Mouse (Mus musculus) neural tube, embryonic 15.5 days (tissue): ENCODE data around the gene Trpv1. TPM values are rescaled to one million over a fixed set of nuclear protein-coding genes. Genes with fewer than 3 reads are reported as not detected.

Experiments used
- ATAC-seq: fragments of 200-750 bp; cut with Nextera tagmentation; 2 replicates; pipeline ENCODE4 v1.8.0; 2017; ENCODE audit warnings: mild to moderate bottlenecking, moderate TSS enrichment, moderate library complexity; ENCODE audit not compliant: low FRiP score
- H3K27ac ChIP-seq: fragments of 300-500 bp; sonication (generic); replicated peaks from 2 replicates; pipeline ENCODE4 v1.5.1; 2015; ENCODE audit warnings: mild to moderate bottlenecking, inconsistent platforms
- H3K27me3 ChIP-seq: fragments of 300-500 bp; sonication (generic); replicated peaks from 2 replicates; pipeline ENCODE4 v1.6.1; 2015; ENCODE audit warnings: inconsistent platforms
- H3K36me3 ChIP-seq: fragments of 300-500 bp; sonication (generic); 2 replicates; pipeline ENCODE4 v1.6.1; 2015; ENCODE audit warnings: inconsistent platforms
- H3K4me1 ChIP-seq: fragments of 300-500 bp; sonication (generic); 2 replicates; pipeline ENCODE4 v1.6.1; 2015; ENCODE audit warnings: inconsistent platforms
- H3K4me2 ChIP-seq: fragments of 300-500 bp; sonication (generic); 2 replicates; pipeline ENCODE4 v1.6.1; 2015; ENCODE audit warnings: inconsistent platforms, mild to moderate bottlenecking, moderate library complexity
- H3K4me3 ChIP-seq: fragments of 300-500 bp; sonication (generic); replicated peaks from 2 replicates; pipeline ENCODE4 v1.5.1; 2015; ENCODE audit warnings: mild to moderate bottlenecking, inconsistent platforms
- H3K9ac ChIP-seq: fragments of 300-500 bp; sonication (generic); replicated peaks from 2 replicates; pipeline ENCODE4 v1.6.1; 2015; ENCODE audit warnings: mild to moderate bottlenecking, inconsistent platforms
- H3K9me3 ChIP-seq: fragments of 300-500 bp; sonication (generic); replicated peaks from 2 replicates; pipeline ENCODE4 v1.6.1; 2016; ENCODE audit warnings: inconsistent platforms
- WGBS: fragments of 180-500 bp; shearing (Covaris S2); methylation state at CpG from one replicate; pipeline ENCODE4 v1.1.7; 2015; ENCODE audit warnings: mixed read lengths; 5-methylcytosine and 5-hydroxymethylcytosine counted together
- polyA plus RNA-seq: library from polyadenylated mRNA; unstranded; fragments of >200 nt; fragmentation: Nextera tagmentation; extraction: Ambion mirVana; gene quantifications from 2 replicates; pipeline ENCODE4 v1.2.1, GENCODE M21; 2015

Gene Trpv1
- polyA plus RNA-seq, 1 experiment from 2014 or later = 2.0 TPM

GRCm38 (mm10) chr11:73235990-73236701, 2.1 kb downstream of the Trpv1 start:
- WGBS = 49% methylated on average over 5 of the region's 5 CpGs
- H3K36me3 ChIP-seq = no peaks in the 10 kb centered on the region
- no peak overlapping the region for H3K9ac ChIP-seq
- no peak overlapping the region for H3K4me3 ChIP-seq
- no peak overlapping the region for H3K4me2 ChIP-seq
- H3K4me1 ChIP-seq = 0 out of 2 replicates have a peak, but pooled peaks cover 5% of the 10 kb centered on the region
- peak overlapping the region; percentile 28 for H3K27ac ChIP-seq
- no peak for ATAC-seq
- H3K9me3 ChIP-seq = no peaks in the 10 kb centered on the region
- no peaks in the 10 kb centered on the region for H3K27me3 ChIP-seq

GRCm38 (mm10) chr11:73236731-73237130, 2.6 kb downstream of the Trpv1 start:
- no peak overlapping the region for H3K27ac ChIP-seq
- no peak for ATAC-seq
- no peaks in the 10 kb centered on the region for H3K36me3 ChIP-seq
- 65% methylated on average over 3 of the region's 3 CpGs for WGBS
- no peak overlapping the region for H3K9ac ChIP-seq
- no peaks in the 10 kb centered on the region for H3K9me3 ChIP-seq
- no peak overlapping the region for H3K4me2 ChIP-seq
- H3K27me3 ChIP-seq = no peaks in the 10 kb centered on the region
- 0 out of 2 replicates have a peak, but pooled peaks cover 5% of the 10 kb centered on the region for H3K4me1 ChIP-seq
- no peak overlapping the region for H3K4me3 ChIP-seq

- Histone ChIP-seq H3K4me1 (no peaks in the 10 kb centered on the region), H3K9me3 (no peaks in the 10 kb centered on the region), H3K36me3 (no peaks in the 10 kb centered on the region), H3K4me2 (no peak overlapping the region), H3K27ac (no peak overlapping the region), H3K4me3 (no peak overlapping the region), H3K9ac (no peak overlapping the region), H3K27me3 (no peaks in the 10 kb centered on the region)
- no peak for ATAC-seq
- WGBS = 69% methylated on average over 6 of the region's 6 CpGs
These were observed 8.1 kb downstream of the Trpv1 start for GRCm38 (mm10) chr11:73242199-73242598.

GRCm38 (mm10) chr11:73242777-73243176, 8.7 kb downstream of the Trpv1 start:
- Histone ChIP-seq H3K4me1 (no peaks in the 10 kb centered on the region), H3K36me3 (no peaks in the 10 kb centered on the region), H3K9me3 (no peaks in the 10 kb centered on the region), H3K27ac (no peak overlapping the region), H3K27me3 (no peaks in the 10 kb centered on the region), H3K4me3 (no peak overlapping the region), H3K4me2 (no peak overlapping the region), H3K9ac (no peak overlapping the region)
- 85% methylated on average over 4 of the region's 4 CpGs for WGBS
- no peak for ATAC-seq

GRCm38 (mm10) chr11:73257362-73257945, 23.4 kb downstream of the Trpv1 start:
- H3K9ac ChIP-seq = no peak overlapping the region
- no peaks in the 10 kb centered on the region for H3K4me1 ChIP-seq
- no peaks in the 10 kb centered on the region for H3K27me3 ChIP-seq
- no peak for ATAC-seq
- no peak overlapping the region for H3K27ac ChIP-seq
- no peak overlapping the region for H3K4me2 ChIP-seq
- whole genome bisulfite sequencing = 78% methylated on average over 4 of the region's 4 CpGs
- no peak overlapping the region for H3K4me3 ChIP-seq
- no peaks in the 10 kb centered on the region for H3K9me3 ChIP-seq
- no peaks in the 10 kb centered on the region for H3K36me3 ChIP-seq

GRCm38 (mm10) chr11:73258664-73259063, 24.6 kb downstream of the Trpv1 start:
- Histone ChIP-seq H3K4me3 (no peak overlapping the region), H3K27ac (no peak overlapping the region), H3K4me1 (no peaks in the 10 kb centered on the region), H3K36me3 (no peaks in the 10 kb centered on the region), H3K4me2 (no peak overlapping the region), H3K9me3 (no peaks in the 10 kb centered on the region), H3K9ac (no peak overlapping the region), H3K27me3 (no peaks in the 10 kb centered on the region)
- ATAC-seq = no peak

GRCm38 (mm10) chr11:73260457-73260856, 26.4 kb downstream of the Trpv1 start:
- Histone ChIP-seq H3K36me3 (no peaks in the 10 kb centered on the region), H3K9me3 (no peaks in the 10 kb centered on the region), H3K27me3 (no peaks in the 10 kb centered on the region), H3K4me2 (no peak overlapping the region), H3K4me1 (no peaks in the 10 kb centered on the region), H3K27ac (no peak overlapping the region), H3K9ac (no peak overlapping the region), H3K4me3 (no peak overlapping the region)
- no peak for ATAC-seq
- WGBS = 88% methylated on average over 3 of the region's 3 CpGs

- no peak overlapping the region for H3K4me2 ChIP-seq
- no peak overlapping the region for H3K4me3 ChIP-seq
- H3K36me3 ChIP-seq = no peaks in the 10 kb centered on the region
- no peak for ATAC-seq
- no peak overlapping the region for H3K9ac ChIP-seq
- no peaks in the 10 kb centered on the region for H3K4me1 ChIP-seq
- H3K27ac ChIP-seq = no peak overlapping the region
- H3K27me3 ChIP-seq = no peaks in the 10 kb centered on the region
- 95% methylated on average over 1 of the region's 1 CpGs for WGBS
- H3K9me3 ChIP-seq = no peaks in the 10 kb centered on the region
These were observed 27.3 kb downstream of the Trpv1 start for GRCm38 (mm10) chr11:73261385-73261784.

- H3K4me1 ChIP-seq = no peaks in the 10 kb centered on the region
- H3K27ac ChIP-seq = no peak within 1 kb of the TSS
- no peak within 1 kb of the TSS for H3K4me3 ChIP-seq
- no peak within 1 kb of the TSS for H3K9ac ChIP-seq
- no peaks in the 10 kb centered on the region for H3K27me3 ChIP-seq
- 90% methylated on average over 7 of the region's 7 CpGs for WGBS
- H3K9me3 ChIP-seq = no peaks in the 10 kb centered on the region
- H3K36me3 ChIP-seq = no peaks in the 10 kb centered on the region
- no peak within 1 kb of the TSS for H3K4me2 ChIP-seq
- ATAC-seq = no peak
These were observed 33.2 kb downstream of the Trpv1 start, which contains the start of gene Trpv3 for GRCm38 (mm10) chr11:73267267-73267666. Gene Trpv3 (plus strand): TSS chr11:73267388.

- no peak overlapping the region for H3K9ac ChIP-seq
- 40% methylated on average over 2 of the region's 2 CpGs for WGBS
- no peaks in the 10 kb centered on the region for H3K9me3 ChIP-seq
- H3K36me3 ChIP-seq = no peaks in the 10 kb centered on the region
- H3K4me2 ChIP-seq = no peak overlapping the region
- H3K27me3 ChIP-seq = no peaks in the 10 kb centered on the region
- no peak overlapping the region for H3K4me3 ChIP-seq
- no peaks in the 10 kb centered on the region for H3K4me1 ChIP-seq
- H3K27ac ChIP-seq = no peak overlapping the region
- ATAC-seq = no peak
These were observed 40.7 kb downstream of the Trpv1 start for GRCm38 (mm10) chr11:73274821-73275220.

- H3K4me1 ChIP-seq = peaks cover 12% of the 10 kb centered on the region
- H3K27me3 ChIP-seq = no peaks in the 10 kb centered on the region
- no peak overlapping the region for H3K27ac ChIP-seq
- no peaks in the 10 kb centered on the region for H3K9me3 ChIP-seq
- H3K9ac ChIP-seq = no peak overlapping the region
- no peak for ATAC-seq
- H3K4me3 ChIP-seq = no peak overlapping the region
- 62% methylated on average over 5 of the region's 5 CpGs for WGBS
- no peaks in the 10 kb centered on the region for H3K36me3 ChIP-seq
- H3K4me2 ChIP-seq = peak overlapping the region; percentile 66; the same call in 1 of the 2 replicates
These were observed 46.6 kb downstream of the Trpv1 start for GRCm38 (mm10) chr11:73280710-73281109.

GRCm38 (mm10) chr11:73281528-73282027, 47.5 kb downstream of the Trpv1 start:
- peaks cover 12% of the 10 kb centered on the region for H3K4me1 ChIP-seq
- 5% methylated on average over 16 of the region's 16 CpGs for WGBS
- peak overlapping the region; percentile 66 for H3K4me2 ChIP-seq
- H3K4me3 ChIP-seq = peak overlapping the region; percentile 44
- no peaks in the 10 kb centered on the region for H3K27me3 ChIP-seq
- ATAC-seq = peak; percentile 91
- 0 out of 2 replicates have a peak overlapping the region, but pooled peaks have one; percentile 37 for H3K27ac ChIP-seq
- no peaks in the 10 kb centered on the region for H3K9me3 ChIP-seq
- no peaks in the 10 kb centered on the region for H3K36me3 ChIP-seq
- peak overlapping the region; percentile 49 for H3K9ac ChIP-seq
